Mouse (Mus musculus) ZHBTc4 (cell line): Measurements from ENCODE around the gene Dock8.

Experiments
- DNase-seq: peaks from one replicate; pipeline ENCODE4 v3.0.0-alpha.2; 2011; ENCODE audit warnings: low read depth, low spot score

The Dock8 gene

DNA sequence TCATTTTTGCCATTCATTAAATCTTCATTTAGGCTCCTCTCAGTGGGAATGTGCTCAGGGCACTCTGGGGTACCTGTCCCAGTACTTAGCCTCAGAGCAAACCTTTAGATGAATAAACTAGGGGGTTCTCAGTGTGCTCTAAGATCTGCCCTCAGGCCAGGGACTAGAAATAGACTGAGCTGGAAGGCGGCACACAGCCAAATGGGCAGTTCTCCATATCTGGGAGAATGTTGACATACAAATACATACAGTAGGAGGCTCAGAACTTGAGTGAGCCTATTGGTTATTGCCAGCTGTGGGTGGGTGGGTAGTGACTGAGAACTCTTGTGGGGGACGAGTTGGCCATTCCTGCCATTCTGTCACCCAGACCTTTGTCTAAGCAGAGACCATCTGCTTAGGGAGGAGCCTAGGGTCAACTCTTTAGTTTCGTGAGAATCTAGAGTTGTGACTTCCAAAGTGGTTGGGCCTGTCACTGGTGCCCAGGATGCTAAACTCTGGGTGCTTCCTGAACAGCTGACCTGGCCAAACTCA, 252.3 kb downstream of the Dock8 start:
- DNase-seq = no peak
